Mouse (Mus musculus) cerebellum, postnatal 25 days (tissue): ENCODE data around the gene Megf11.
A peak's percentile ranks its signal among the peaks of the same experiment; 100 is the strongest.
"Not testable (repeated sequence)": the region's sequence is repeated elsewhere in the genome, so short reads cannot be mapped to it uniquely, and the experiment has no call there.

ENCODE experiments used
- DNase-seq, 2 experiments: peaks; one replicate each; pipeline ENCODE4 v3.0.0; 2021; ENCODE audit warnings: mixed read lengths in 2 of 2

The Megf11 gene

DNA sequence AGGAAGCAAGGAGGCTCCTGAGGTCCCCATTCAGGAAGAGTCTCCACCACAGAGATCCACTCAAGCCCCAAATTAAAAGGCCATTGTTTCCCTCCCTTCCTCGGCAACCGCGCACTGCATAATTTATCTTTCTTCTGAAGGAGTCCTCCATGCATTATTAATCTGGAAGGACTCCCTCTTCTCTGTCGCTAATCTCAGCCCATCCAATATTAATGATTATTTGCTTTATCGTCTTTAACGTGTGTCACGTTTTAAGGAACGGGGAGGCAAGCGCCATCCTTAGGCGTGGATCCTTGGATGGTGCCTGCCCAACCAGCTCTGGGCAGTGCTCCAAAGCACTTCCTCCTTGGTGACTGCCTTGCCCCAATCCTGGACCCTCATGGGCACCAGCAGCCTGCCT lies 269.3 kb downstream of the Megf11 start:
- DNase-seq: no peak

DNA sequence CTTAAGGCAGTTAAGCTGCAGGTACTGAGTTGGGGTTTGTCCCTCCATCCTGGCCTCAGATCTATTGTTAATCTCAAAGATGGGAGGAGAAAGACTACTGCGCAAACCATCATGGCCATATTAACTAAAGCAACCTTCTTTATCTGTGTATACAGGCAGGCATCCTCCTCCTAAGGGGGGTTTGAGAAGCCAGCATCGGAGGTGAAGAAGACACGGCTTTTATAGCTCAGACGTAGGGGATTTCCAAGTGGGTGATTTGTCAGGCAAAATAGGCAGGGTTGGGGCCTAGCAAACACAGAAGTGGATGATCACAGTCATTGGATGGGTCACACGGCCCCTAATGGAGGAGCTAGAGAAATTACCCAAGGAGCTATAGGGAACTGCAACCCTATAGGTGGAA lies 271.2 kb downstream of the Megf11 start:
- no peak for DNase-seq

DNA sequence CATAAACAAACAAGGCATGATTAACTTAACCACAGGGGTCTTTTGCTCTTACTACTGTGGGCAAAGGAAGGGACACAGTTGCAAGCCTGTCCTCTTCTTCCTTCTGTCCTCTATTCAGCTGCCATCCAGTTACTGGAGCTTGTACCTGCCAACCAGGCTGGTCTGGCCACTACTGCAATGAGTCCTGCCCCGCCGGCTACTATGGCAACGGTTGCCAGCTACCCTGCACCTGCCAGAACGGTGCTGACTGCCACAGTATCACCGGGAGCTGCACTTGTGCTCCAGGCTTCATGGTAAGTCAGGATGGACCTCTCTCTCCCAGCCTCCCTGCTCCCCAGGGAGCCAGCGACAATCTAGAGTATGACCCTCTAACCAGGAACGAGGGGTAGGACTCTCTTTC lies 274.8 kb downstream of the Megf11 start:
- peak; percentile 66 to 77 for DNase-seq

DNA sequence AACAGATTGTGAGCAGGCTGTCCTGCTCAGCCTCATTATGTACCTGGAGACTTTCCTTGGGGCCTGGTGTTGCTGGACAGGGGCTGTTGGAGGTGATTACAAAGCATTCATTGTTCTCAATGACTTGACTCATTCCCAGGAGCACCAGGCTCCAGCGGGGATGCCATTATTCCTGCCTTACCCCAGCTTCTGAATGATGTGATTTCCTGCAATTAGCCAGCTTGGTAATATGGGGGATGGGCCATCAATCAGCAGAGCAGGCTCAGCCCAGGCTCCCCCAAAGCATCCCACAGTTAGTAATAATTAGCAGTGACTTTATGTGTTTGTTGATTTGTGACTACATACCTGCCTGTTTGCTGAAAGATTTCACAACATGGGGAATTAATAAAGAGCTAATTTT lies 279.2 kb downstream of the Megf11 start:
- no peak for DNase-seq

DNA sequence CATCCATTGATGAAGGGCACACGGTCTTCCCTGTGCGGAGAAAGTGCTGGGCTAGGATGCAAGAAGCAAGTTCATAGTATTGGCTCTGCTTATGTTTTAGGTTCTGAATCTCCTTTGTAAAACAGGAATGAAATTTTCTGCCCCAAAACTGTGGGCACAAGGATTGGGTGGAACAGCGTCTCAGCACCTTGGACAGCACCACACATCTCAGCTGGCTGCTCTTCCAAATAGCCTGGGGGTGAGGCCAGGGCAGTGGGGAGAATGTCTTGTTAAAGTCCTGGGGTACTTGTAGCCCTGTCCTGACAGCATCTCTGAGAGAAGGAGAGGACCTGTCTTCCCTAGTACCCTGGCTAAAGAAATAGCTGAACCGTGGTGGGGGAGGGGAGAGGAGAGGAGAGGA lies 281.1 kb downstream of the Megf11 start:
- no peak for DNase-seq

GRCm38 (mm10) chr9:64667513-64667912 lies 282.1 kb downstream of the Megf11 start:
- no peak for DNase-seq

DNA sequence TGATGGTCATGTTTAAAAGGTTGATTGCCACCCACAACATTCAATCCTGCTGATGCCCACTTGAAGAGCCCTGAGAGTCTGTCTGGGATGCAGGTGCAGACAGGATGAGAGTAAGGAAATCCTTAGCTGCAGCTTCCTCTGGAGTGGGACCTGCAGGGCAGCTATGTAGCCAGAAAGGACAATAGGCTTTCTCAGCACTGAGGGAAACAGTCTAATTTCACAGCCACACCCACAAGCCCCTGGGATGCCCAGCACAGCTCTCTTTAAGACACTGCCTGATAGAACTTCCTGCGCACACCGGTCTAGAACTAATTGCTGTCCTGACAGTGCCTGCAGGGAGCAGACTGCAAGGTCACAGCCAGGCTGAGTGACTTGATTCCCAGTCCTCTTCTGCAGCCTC lies 282.6 kb downstream of the Megf11 start:
- no peak for DNase-seq

DNA sequence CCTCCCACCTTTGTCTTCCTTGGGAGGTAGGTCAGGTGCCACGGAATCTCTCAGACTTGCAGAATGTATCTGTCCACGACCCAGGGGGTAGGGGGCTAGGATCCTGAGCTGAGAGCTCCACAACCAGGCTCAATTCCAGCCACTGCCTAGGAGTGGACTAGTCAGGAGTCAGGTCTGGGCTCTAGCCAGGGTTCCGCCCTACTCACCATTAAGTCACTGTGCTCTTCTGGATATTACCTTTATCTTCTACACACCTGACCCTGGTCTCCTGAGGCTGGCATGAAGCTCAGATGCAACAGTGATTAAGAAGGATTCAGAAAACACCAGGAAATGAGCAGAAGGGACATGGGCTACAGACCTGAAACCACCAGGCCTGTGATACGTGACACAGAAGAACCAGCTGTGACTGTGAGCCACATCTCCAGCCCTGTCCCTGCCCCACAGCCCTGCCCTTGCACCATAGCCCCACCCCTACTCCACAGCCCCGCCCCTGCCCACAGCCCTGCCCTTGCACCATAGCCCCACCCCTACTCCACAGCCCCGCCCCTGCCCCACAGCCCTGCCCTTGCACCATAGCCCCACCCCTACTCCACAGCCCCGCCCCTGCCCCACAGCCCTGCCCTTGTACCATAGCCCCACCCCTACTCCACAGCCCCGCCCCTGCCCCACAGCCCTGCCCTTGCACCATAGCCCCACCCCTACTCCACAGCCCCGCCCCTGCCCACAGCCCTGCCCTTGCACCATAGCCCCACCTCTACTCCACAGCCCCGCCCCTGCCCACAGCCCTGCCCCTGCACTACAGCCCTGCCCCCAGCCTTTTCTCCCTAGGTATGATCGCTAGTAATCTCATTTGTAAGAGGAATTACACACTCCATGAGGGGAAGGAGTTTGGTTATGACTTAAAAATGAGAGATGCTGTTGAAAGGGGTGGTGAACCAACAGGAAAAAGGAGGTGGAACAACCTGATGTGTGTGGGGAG lies 286.2 kb downstream of the Megf11 start:
- not testable (repeated sequence) for DNase-seq

- DNase-seq: no peak
Observed at GRCm38 (mm10) chr9:64687122-64688014, 301.9 kb downstream of the Megf11 start.

- no peak for DNase-seq
Observed at GRCm38 (mm10) chr9:64688015-64688394, 302.6 kb downstream of the Megf11 start.

DNA sequence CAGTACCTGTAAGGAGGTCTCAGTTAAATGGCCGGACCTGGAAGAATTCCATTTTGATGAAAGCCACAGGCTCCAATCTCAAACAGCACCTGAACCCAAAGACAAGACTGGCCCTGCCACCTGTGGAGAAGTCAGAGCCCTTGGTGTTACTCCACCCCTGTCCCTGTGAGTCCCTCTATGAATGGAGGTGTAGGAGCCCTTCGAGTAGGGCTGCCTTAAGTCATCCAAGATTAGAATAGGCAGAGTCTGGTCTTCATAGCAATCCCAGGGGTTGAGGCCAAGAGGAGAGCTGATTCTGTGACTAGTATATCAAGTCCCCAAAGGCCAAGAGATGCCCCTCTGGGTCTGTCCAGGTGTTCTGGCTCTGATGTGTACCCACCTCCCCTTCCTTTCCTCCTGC lies 305.3 kb downstream of the Megf11 start:
- DNase-seq: no peak

DNA sequence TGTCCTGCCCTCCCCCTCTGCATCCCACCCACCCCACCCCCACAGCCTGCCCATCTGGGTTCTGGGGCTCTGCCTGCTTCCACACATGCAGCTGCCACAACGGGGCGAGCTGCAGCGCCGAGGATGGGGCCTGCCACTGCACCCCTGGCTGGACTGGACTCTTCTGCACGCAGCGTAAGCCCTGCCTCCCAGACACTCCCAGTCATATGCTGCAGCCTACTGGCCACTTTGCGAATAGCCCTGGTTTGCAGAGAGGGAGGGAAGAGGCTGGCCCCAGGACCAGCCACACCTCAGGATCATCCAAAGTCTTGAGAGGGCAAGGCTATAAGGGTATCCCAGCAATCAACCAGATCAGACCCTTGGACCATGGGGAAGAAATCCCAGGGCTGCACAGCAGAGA lies 305.8 kb downstream of the Megf11 start:
- DNase-seq: peak; percentile 76 to 84

DNA sequence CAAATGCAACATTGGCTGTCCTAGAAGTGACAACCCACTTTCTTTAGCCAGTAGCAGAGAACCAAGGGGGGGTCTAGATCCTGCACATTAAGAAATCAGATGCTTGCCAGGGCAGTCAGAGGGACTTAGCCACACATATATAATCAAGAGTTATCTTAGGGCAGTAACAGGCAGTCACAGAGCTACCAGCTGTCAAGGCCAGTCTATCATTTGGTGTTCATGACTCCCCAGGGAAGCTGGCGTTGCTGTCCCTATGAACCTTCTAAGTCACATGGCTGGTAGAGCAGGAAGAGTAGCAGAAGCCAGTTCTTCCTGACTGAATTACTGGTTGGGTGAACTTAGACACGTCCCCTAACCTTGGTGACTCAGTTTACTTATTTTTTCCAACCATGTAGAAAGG lies 307.7 kb downstream of the Megf11 start:
- no peak for DNase-seq

DNA sequence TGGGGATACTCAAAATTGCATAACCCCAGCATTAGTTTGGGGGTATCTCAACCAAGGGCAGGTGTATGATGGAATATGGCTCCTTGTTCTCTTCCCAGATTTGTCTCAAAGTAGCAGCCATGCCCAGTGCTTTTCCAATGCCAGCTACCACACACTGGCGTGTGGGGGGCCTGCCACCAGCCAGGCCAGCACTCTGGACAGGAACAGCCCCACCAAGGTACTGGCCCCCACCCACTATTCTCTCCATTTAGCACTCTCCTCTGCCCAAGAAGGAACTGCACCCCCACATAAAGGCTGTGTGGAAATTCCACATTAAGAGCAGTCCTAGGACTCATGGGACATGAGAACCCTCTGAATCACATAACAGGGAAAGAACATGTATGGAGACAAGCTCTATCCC lies 309.8 kb downstream of the Megf11 start:
- no peak for DNase-seq

- DNase-seq: no peak
Observed at GRCm38 (mm10) chr9:64696404-64696803, 311.0 kb downstream of the Megf11 start.

DNA sequence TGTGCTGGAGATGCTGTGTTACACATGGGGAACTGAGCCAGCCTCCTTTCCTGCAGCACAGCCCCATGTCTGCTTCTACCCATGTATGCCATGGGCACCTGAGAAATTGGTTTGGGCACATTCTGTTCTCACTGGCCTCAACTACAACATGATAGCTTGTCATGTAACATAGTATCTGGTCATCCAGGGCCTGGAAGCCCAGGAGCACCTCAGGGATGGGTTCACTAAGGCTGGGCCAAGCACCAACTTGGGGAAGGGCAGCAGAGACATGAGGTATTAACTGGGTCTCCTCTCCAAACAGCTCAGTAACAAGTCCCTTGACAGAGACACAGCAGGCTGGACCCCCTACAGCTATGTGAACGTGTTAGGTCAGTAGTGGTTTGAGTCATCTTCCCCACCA lies 311.6 kb downstream of the Megf11 start:
- DNase-seq: no peak

GRCm38 (mm10) chr9:64697677-64698076 lies 312.3 kb downstream of the Megf11 start:
- no peak for DNase-seq

- DNase-seq: no peak
Observed at GRCm38 (mm10) chr9:64698586-64698985, 313.2 kb downstream of the Megf11 start.

- DNase-seq: no peak
Observed at GRCm38 (mm10) chr9:64700451-64701311, 315.3 kb downstream of the Megf11 start.

DNA sequence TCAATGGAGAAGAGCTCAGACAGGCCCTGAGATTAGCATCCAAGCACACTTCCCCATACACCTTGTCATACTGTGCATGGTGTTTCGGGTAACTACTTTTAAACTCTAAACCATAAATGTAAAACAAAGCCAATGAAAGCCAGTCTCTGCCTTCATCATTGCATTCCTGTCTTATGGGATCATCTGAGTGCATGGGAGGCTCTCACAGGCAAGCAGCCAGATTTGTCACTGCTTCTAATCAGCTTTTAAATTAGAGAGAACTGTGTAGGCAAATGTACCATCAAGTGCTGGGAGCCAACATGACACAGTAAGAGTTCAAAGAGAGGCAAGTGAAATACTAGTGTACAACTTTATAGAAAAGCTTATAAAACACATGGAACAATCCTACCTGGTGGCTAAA lies 316.2 kb downstream of the Megf11 start:
- DNase-seq: no peak

GRCm38 (mm10) chr9:64702391-64702790 lies 317.0 kb downstream of the Megf11 start:
- DNase-seq: no peak

- DNase-seq: no peak
Observed at GRCm38 (mm10) chr9:64702937-64703336, 317.5 kb downstream of the Megf11 start.
